Mouse (Mus musculus) adrenal gland, postnatal 36 days (tissue): ENCODE data around the gene Mcts2. TPM values are rescaled to one million over a fixed set of nuclear protein-coding genes. Genes with fewer than 3 reads are reported as not detected.
"Not testable (repeated sequence)": the region's sequence is repeated elsewhere in the genome, so short reads cannot be mapped to it uniquely, and the experiment has no call there.

ENCODE experiments used
- DNase-seq, 2 experiments: peaks; one replicate each; pipeline ENCODE4 v3.0.0; 2021; ENCODE audit warnings: mixed read lengths in 1 of 2
- long read RNA-seq, 2 experiments: library from polyadenylated mRNA; stranded (forward); transcript quantifications; one replicate each; pipeline ENCODE4 v2.0.0; 2021; ENCODE audit warnings: borderline sequencing depth in 2 of 2
- total RNA-seq, 2 experiments: library from RNA; stranded (reverse); gene quantifications; 2 replicates each; pipeline ENCODE4 v1.2.3; 2021

The Mcts2 gene
- total RNA-seq = 10 to 100 TPM; 27.2 to 31.7 TPM
- long read RNA-seq, experiment 1, transcript Mcts2-201 (1 exons, 912 nt) = major isoform, 28 of 32 reads
- long read RNA-seq, experiment 1, partial matches to known transcripts = 0 of 32 reads
- long read RNA-seq, experiment 1, other reads (novel, unspliced or antisense) = 4 of 32 reads
- long read RNA-seq, experiment 2, transcript Mcts2-201 (1 exons, 912 nt) = major isoform, 12 of 12 reads
- long read RNA-seq, experiment 2, partial matches to known transcripts = 0 of 12 reads
- long read RNA-seq, experiment 2, other reads (novel, unspliced or antisense) = 0 of 12 reads

GRCm38 (mm10) chr2:152686806-152687267 is at the start of gene Mcts2:
Gene Mcts2 (plus strand): TSS chr2:152687035.
- DNase-seq = peak; percentile 94

DNA sequence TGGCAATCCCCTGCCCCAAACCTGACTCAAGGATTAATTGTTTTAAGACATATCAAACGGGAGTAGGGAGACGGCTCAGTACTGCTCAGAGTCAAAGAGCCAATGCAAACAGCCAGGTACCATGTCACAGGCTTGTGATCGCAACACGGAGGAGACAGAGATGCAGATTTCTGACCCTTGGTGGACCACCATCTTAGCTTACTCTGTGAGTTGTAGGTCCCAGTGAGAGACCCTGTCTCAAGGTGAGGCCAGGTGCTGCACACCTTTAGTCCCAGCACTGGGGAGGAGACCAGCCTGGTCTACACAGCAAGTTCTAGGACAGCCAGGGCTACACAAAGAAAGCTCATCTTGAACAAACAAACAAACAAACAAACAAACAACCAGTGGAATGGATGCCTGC is 49.5 kb upstream of the Mcts2 start:
- DNase-seq = no peak

GRCm38 (mm10) chr2:152638865-152639264 is 48.0 kb upstream of the Mcts2 start:
- no peak for DNase-seq

DNA sequence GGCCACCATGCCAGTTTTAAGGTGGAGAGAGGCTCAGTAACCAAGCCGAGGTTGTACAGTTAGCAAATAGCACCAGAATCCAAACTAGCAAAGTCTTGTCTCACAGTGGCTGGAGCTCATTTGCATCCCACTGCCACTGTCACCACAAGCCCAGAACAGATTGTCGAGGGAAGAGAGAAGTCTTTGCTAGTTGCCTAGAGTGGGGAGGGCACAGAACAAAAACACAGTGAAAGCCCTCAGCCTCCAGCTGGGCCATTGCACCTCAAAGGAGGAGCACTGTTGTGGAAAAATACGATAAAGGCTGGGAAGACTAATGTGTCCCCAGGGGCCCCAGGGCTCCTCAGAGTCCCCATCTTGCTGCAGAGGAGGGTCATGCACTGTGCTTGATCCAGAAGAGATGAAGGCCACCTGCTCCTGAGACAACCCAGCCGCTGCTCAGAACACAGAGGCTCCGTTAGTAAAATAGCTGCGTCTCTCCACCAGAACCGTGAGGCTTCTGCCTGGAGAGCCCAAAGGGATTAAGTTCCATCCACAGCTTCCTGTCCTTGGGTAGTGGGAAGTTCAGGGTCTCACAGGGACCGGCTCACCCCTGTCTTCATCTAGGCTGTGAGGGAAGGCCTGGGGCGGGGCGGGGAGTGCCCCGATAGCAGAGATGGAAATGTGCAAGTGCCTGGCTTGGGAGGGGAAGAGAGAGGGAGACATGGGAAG is 47.3 kb upstream of the Mcts2 start:
- DNase-seq = no peak

- DNase-seq = peak; percentile 83 to 85
These were observed 33.8 kb upstream of the Mcts2 start for GRCm38 (mm10) chr2:152652901-152653620.

DNA sequence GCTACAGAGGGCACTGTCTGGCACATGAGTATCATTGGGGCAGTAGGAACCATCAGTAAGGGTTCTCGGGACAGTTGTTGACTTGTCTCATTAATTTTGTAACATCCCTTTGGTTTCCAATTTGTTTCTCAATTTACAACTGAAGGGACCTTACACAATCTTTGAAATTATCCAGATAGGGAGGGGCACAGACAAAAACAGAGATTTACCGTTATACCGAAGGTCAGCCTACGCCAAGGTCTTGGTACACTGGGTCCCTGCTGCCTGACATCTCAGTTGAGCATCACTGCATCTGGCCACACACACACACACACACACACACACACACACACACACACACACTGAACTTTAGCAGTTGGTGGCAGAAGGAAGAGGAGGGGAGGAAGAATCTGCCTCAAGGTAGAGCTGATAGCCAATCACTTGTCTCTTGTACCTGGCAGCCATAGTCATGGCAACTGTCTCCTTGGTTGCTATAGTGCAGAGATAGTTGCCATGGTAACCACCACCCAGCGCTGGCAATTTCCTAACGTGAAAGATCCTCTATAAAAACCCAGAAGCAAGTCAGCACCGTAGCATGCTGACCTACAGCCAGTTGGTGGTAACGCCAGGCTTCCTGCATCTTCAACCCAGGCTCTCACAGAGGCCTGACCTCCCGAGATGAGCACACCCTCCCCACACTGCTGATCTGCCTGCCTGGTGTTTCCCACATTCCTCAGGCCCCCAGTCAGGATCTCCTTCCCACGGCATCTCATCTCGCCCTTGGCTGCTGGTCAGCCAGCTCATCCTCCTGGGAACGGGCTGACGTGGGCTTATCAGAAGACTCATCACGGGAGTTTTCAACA is 32.7 kb upstream of the Mcts2 start:
- DNase-seq = peak; percentile 76 to 77

DNA sequence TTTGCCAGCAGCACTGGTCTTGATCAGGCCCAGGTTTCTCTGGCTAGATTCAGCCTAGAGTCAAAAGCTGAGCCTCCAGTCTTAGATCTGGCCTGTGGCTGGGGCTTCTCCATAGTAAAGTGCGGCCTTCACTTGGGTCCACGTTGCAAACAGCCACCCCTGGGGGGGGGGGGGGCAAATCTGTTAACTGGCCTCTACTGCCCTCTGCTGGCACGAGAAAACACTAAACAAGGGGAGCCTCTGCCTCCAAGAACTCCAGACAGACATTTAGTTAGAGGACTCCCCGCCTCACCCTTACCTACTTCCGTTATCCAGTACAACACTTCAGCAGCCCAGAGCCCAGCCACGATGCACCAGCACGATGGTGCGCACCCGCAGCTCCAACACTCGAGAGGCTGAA is 29.4 kb upstream of the Mcts2 start:
- DNase-seq = peak; percentile 32 to 71

- DNase-seq = no peak
These were observed 25.7 kb upstream of the Mcts2 start for GRCm38 (mm10) chr2:152661163-152661562.

GRCm38 (mm10) chr2:152666191-152666590 is 20.6 kb upstream of the Mcts2 start:
- DNase-seq = not testable (repeated sequence)

DNA sequence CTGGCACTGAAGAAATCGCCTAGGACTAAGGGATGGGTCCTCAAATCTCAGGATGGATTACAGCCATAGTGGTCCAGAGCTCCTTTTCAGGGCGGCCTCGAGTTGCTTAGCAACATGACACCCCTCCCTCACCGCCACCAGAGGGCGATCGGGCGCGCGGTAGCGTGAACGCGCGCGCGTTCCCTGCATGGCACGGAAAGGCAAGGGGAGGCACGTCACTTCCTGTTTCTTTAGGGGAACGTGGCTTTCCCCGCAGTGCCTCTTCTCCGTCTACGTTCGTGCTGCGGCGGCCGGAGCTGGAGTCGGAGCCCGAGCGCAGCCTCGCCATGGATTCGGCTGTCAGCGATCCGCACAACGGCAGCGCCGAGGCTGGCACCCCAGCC is 17.6 kb upstream of the Mcts2 start, which contains the start of gene H13:
TSS of gene H13 (plus strand) at position 206 of the 383 bp plus-strand sequence.
- DNase-seq = peak; percentile 93

GRCm38 (mm10) chr2:152669639-152670484 is 17.0 kb upstream of the Mcts2 start:
- DNase-seq = no peak

DNA sequence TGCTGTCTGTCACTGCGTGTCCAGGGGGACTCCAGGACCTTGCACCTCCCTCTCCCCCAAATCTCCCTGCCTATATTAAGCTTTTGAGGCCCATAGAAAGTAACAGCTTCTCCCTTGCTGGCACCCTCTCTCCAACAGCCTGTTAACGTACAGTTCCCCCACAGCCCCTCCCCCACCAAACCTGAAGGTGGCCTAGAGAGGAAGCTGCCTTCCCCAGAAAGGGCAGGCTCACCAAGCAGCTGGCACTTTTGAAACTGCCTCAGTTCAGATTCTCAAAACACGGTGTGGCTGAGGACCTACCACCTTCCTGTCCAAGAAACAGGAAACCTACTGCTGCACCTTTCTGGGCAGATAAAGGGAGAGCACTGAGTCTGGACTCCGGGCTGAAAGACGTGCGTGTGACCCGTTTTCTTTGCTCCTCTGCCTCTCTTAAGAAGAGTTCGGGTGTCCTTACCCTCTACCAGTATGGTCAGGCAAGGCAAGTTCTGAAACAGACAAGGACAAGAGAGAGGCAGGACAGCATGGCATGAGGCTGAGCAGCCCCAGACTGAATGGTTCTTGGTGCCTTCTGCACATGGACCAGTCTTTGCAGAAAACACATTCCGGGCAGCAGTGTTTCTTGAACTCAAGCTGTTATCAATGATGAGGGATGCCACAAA is 15.7 kb upstream of the Mcts2 start:
- peak in 1 of 2 experiments; percentile 54 for DNase-seq

DNA sequence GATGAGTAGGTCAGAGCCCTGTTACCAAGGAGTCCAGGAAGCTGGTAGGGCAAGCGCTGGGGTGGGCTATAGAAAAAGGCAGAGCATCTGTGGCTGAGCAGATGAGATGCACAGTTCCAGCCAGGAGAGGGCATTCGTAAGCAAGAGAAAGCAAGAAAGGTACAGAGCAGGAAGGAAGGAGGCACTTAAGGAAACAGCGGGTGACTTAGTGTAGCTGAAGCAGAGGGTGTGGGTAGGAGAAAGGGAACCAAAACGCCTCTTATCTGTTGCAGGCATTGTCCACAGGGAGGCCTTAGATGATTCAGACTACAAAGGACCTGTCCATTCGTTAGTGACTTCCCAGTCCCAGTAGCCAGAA is 15.2 kb upstream of the Mcts2 start:
- peak in 1 of 2 experiments; percentile 44 for DNase-seq

GRCm38 (mm10) chr2:152672166-152672565 is 14.7 kb upstream of the Mcts2 start:
- DNase-seq = peak in 1 of 2 experiments; percentile 48

DNA sequence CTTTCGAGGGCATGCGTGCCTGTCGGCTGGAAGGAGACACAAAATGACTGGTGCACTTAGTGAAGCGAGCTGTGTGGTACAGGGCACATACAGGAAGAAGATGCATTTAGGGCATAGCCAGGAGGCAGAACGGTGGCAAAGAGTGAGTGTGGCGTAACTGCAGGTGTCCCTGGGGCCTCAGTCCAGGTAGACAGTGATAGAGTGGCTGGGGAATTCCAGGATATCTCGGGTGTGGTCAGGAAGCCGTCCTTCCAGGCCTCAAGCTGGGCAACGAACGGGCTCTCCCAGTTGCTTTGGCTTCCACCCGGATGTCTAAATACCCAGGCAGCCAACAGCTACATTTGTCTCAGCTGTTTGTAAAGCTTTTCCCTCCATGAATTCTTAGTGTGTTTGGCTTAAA is 12.7 kb upstream of the Mcts2 start:
- DNase-seq = no peak

- no peak for DNase-seq
These were observed 11.5 kb upstream of the Mcts2 start for GRCm38 (mm10) chr2:152675252-152675791.

DNA sequence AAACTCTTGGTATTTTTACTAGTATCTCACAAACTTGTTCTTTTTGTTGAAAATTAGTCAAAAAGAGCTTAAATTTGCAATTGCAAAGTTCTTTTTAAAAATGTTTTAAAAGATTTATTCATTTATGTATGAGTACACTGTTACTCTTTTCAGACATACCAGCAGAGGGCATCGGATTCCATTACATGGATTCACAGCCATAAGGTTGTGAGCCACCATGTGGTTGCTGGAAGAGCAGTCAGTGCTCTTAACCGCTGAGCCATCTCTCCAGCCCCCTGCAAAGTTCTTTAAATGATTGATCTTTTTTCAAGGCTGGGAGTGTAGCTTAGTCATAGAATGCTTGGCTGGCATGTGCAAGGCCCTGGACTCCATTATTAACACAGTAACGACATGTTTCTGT is 8.5 kb upstream of the Mcts2 start:
- peak in 1 of 2 experiments; percentile 57 for DNase-seq

GRCm38 (mm10) chr2:152678925-152679324 is 7.9 kb upstream of the Mcts2 start:
- DNase-seq = no peak

- no peak for DNase-seq
These were observed 7.0 kb upstream of the Mcts2 start for GRCm38 (mm10) chr2:152679701-152680355.

DNA sequence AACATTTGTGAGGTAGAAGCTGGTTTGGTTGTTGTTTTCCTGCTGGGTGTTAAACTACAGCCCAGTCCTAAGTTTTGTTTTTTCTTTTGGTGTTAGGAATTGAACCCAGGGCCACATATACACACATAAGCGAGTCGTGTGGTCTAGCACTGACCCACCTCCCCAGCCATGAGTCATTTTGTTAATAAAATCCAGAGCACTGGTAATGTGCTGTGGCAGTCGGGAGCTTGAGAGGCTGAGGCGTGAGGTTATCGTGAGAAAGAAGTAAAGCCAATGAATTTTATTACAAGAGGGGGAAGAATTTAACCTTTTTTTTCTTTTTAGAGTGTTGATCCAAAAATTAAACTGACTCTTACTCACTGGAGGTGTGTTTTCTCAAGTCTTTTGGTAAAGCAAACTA is 3.7 kb upstream of the Mcts2 start:
- no peak for DNase-seq
